Mouse (Mus musculus): ENCODE data around the gene Gm28042. TPM values are rescaled to one million over a fixed set of nuclear protein-coding genes. Genes with fewer than 3 reads are reported as not detected.

Gene Gm28042
- polyA plus RNA-seq, 1 experiment: 0.04 TPM

- TF ChIP-seq GATA1 (IDR thresholded peaks at IDR 0.05; ENCODE audit: low read length): no peak
Measured at GRCm38 (mm10) chr2:120001956-120002355, 25.3 kb upstream of the Gm28042 start.

DNA sequence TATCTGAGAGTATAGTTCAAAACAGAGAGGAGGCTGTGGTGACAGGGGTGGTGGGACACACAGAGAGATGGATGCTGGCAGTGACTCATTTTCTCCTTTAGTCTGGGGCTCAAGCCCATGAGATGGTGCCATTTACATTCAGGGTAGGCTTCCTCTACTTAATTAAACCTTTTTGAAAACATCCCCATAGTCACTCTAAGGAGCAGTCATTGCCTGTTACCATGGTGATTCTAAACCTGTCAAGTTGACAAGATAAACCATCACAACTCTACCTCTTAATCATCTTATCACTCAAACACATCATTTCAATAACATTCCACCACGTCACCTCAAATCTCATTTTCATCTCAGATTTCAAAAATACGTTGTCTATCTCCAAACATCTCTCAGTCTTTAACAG is 23.3 kb upstream of the Gm28042 start:
- TF ChIP-seq GATA1 (IDR thresholded peaks at IDR 0.05; ENCODE audit: low read length): no peak

DNA sequence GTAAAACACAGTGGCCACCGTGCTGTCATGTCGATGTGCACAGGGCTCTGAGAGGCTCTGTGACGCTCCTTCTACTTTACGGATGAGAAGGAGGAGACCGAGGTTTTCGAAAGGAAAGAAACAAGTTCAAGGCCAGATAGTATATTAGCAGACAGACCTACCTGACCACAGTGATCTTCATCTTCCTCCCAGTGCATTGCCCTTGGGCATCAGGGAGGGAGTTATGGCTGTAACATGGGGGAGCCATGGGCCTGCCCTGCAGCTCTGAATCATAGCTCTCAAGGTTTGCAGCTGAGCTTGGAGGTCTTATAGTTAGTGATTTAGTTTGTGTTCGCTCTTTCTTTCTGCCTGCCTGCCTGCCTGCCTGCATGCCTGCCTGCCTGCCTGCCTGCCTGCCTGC is 20.6 kb upstream of the Gm28042 start:
- no peak for TF ChIP-seq GATA1 (IDR thresholded peaks at IDR 0.05; ENCODE audit: low read length)

GRCm38 (mm10) chr2:120007680-120008210 is 19.5 kb upstream of the Gm28042 start:
- TF ChIP-seq GATA1 (IDR thresholded peaks at IDR 0.05; ENCODE audit: low read length): no peak

DNA sequence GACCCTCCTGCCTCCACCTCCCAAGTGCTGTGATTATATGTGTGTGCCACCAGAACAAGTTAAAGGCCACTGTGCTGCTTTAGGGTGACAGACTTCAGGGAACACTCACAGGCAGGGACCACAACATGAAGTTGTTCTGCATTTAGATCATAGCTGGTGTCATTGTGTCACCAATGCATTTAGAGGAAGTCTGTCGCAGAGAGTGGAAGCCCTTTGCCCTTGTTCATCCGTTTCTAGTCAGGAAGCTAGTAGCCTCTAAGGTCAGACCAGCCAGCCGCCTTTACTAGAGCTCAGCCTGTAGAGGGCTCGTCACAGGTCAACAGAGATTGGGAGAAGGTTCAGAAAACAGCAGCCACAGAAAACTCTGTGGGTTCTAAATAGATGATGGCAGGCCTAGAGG is 18.6 kb upstream of the Gm28042 start:
- no peak for TF ChIP-seq GATA1 (IDR thresholded peaks at IDR 0.05; ENCODE audit: low read length)

GRCm38 (mm10) chr2:120011462-120012200 is 15.7 kb upstream of the Gm28042 start:
- no peak for TF ChIP-seq GATA1 (IDR thresholded peaks at IDR 0.05; ENCODE audit: low read length)

DNA sequence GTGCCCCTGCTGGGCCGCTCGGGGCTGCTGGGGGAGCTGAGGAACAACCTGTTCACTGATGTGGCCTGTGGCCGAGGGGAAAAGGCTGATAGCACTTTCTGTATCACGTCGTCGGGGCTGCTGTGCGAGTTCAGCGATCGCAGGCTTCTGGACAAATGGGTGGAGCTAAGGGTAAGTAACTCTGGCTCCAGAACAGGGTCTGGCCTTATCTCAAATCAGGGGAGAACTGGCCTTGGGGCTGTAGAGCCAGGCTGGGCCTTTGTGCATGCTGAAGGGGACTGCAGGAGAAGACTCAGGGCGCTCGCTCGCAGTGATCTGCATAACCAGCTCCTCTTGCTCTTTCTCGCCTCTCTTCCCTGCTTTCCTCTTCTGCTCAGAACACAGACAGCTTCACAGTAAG is 14.4 kb upstream of the Gm28042 start:
- TF ChIP-seq GATA1 (IDR thresholded peaks at IDR 0.05; ENCODE audit: low read length): no peak

GRCm38 (mm10) chr2:120013831-120014486 is 13.3 kb upstream of the Gm28042 start:
- no peak for TF ChIP-seq GATA1 (IDR thresholded peaks at IDR 0.05; ENCODE audit: low read length)

GRCm38 (mm10) chr2:120015882-120016281 is 11.4 kb upstream of the Gm28042 start:
- no peak for TF ChIP-seq GATA1 (IDR thresholded peaks at IDR 0.05; ENCODE audit: low read length)

DNA sequence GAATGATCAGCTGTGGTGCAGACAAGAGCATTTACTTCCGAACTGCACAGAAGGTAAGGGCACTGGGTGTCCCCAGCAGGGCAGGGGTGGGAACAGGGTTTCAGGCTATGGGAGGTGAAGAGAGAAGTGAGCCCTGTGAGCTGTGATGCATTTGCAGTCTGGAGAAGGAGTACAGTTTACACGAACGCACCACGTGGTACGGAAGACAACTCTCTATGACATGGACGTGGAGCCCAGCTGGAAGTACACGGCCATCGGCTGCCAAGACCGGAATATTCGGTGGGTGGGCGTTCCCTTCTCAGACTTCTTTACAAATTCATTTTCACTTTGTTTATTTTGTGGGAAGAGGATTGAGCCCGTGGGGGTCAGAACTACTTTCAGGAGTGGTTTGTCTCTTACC is 9.7 kb upstream of the Gm28042 start:
- no peak for TF ChIP-seq GATA1 (IDR thresholded peaks at IDR 0.05; ENCODE audit: low read length)

DNA sequence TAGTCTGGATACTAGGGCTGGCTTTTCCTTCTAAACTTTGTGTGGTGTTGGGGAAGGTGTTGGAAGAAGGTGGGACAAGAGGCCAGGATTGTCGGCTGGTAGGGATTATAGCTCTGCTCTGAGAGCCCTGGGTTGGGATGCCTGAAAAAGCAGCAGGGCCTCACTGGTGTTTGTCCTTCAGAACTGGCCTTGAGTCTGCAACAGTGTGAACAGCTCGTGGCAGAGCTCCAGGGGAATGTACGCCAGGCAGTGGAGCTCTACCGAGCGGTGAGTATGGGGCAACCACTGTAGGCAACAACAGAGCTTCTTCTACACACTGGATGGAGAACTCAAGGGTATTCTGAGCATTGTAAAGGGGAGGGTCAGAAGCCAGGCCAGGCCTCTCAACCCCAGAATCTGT is 3.0 kb upstream of the Gm28042 start:
- TF ChIP-seq GATA1 (IDR thresholded peaks at IDR 0.05; ENCODE audit: low read length): no peak

DNA sequence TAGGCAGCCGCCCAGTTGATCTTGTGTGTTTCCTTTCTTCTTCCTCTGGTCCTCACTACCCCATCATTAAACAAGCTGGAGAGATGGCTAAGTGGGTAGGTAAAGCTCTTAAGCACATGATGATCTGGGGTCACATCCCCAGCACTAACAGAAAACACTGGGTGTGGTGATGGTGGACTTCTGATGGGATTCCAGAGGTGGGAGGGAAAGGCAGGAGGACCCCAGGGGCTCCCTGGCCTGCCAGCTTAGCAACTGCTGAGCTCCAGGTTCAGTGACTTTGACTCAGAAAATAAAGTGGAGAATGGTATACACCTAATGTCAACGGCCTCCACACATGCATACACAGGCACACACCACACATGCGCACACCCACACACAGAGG is 648 bp downstream of the Gm28042 start:
- TF ChIP-seq GATA1 (IDR thresholded peaks at IDR 0.05; ENCODE audit: low read length): no peak

GRCm38 (mm10) chr2:120030380-120030779 is 3.1 kb downstream of the Gm28042 start:
- no peak for TF ChIP-seq GATA1 (IDR thresholded peaks at IDR 0.05; ENCODE audit: low read length)

DNA sequence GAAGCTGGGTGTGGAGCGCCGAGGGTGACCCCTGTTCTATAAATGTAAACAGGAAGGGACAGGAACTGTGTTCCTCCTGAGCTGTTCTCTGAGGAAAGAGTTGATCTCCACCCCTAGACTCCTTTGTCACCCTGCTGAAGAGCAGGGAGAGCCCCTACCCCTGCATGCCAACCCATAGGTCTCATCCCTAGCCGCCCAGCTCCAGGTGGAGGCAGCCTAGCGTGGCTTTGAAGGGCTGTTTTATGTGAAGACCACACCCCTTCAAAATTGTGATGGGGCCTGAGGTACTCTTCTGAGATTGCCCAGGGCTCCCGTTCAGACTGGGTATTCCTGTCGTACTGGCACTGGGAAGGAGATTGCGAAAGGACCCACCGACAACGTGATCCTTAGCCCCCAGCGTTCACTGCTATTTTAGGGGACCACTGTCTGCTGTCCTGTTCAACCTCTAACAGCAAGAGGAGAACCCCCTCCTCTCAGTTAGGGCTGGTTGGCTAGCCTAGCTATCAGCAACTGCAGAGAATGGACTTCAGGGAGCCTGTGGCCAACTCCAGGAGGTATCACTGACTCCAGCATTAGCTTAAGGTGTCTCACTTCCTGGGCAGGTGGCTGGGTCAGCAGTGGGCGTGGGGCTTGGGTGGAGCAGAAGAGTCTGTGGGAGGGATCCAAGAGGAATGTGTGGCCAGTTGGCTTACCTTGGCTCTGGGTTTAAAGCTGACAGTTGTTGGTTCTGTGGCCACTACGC is 5.6 kb downstream of the Gm28042 start, which contains the start of gene Pla2g4b:
TSS of gene Pla2g4b (plus strand) at position 692 of the 742 bp plus-strand sequence.
- no peak for TF ChIP-seq GATA1 (IDR thresholded peaks at IDR 0.05; ENCODE audit: low read length)

DNA sequence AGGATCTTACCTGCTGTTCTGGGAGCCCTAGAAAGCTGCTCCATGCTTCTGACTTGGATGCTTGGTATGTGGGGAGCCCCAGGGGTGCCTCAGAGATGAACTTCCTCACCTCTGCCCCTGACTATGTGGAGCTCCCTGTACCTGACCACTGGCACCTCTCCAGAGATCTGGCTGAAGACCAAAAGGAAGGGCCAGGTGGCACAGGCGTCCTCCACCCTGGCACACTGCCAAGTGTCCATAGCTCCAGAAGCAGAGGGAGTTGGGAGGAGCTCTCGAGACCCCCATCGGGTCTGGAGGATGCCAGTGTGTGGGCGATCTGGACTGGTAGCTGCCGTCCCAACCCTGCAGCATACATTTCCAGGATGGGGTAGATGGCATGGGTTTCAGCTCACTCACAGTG is 6.4 kb downstream of the Gm28042 start:
- no peak for TF ChIP-seq GATA1 (IDR thresholded peaks at IDR 0.05; ENCODE audit: low read length)

DNA sequence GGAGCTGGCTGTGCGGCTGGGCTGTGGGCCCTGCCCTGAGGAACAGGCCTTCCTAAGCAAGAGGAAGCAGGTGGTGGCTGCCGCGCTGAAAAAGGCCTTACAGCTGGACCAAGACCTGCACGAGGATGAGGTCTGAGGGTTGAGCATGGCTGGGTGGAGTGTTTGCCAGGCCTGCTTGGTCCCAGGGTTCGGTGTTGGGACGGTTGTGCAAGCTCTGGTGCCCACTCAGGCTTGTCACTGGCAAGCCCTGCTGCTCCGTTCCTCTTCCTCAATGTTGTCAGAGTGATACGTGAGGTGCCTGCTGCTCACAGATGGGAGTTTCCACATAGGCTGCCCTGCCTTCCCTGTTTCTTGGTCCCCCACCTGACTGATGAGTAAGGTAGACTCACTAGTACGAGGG is 10.5 kb downstream of the Gm28042 start:
- no peak for TF ChIP-seq GATA1 (IDR thresholded peaks at IDR 0.05; ENCODE audit: low read length)

Data from G1E-ER4 (cell line).